Comparison of ENCODE assay signal across 8 mouse cellular contexts in genomic region chr11:116281671-116282070, GRCm38 (mm10). TPM values are rescaled to one million over a fixed set of nuclear protein-coding genes. Genes with fewer than 3 reads are reported as not detected.
DNase-seq lines count a peak whose midpoint lies in the region; ATAC-seq lines count a peak whose summit lies in the region.

No protein-coding gene starts in this region.

- H3K36me3 ChIP-seq in heart, embryonic 15.5 days = no peaks in the 10 kb centered on the region
- H3K36me3 ChIP-seq in forebrain, embryonic 10.5 days (replicated peaks) = no peaks in the 10 kb centered on the region
- no peaks in the 10 kb centered on the region for H3K36me3 ChIP-seq in limb, embryonic 12.5 days
- H3K36me3 ChIP-seq in neural tube, embryonic 12.5 days = no peaks in the 10 kb centered on the region

- no peak for DNase-seq in heart, postnatal 25 days (ENCODE audit: low spot score)
- DNase-seq in forebrain, embryonic 10.5 days (ENCODE audit: extremely low spot score, low spot score) = no peak
- no peak for DNase-seq in adrenal gland, postnatal 10 days
- DNase-seq in adrenal gland, adult 2 months = no peak

- H3K4me2 ChIP-seq in heart, embryonic 15.5 days = peak overlapping the region; percentile 61
- H3K4me2 ChIP-seq in limb, embryonic 12.5 days = peak overlapping the region; percentile 62
- peak overlapping the region; percentile 55 for H3K4me2 ChIP-seq in neural tube, embryonic 12.5 days (replicated peaks)

- no peak for ATAC-seq in heart, embryonic 15.5 days (replicated peaks; ENCODE audit: insufficient number of reproducible peaks, insufficient read depth, low FRiP score, low read depth)
- ATAC-seq in limb, embryonic 12.5 days (ENCODE audit: insufficient number of reproducible peaks, insufficient read depth, low FRiP score, low TSS enrichment, low read depth) = no peak
- ATAC-seq in neural tube, embryonic 12.5 days (ENCODE audit: low FRiP score, low read depth) = no peak
- ATAC-seq in frontal cortex, adult (ENCODE audit: low TSS enrichment) = no peak

- H3K4me3 ChIP-seq in heart, embryonic 15.5 days = peak overlapping the region; percentile 36
- H3K4me3 ChIP-seq in forebrain, embryonic 10.5 days = peak overlapping the region; percentile 46
- H3K4me3 ChIP-seq in limb, embryonic 12.5 days (replicated peaks) = peak overlapping the region; percentile 38
- peak overlapping the region; percentile 20 for H3K4me3 ChIP-seq in neural tube, embryonic 12.5 days

- no peak overlapping the region for H3K27ac ChIP-seq in heart, embryonic 15.5 days
- no peak overlapping the region for H3K27ac ChIP-seq in forebrain, embryonic 10.5 days
- H3K27ac ChIP-seq in limb, embryonic 12.5 days = no peak overlapping the region
- H3K27ac ChIP-seq in neural tube, embryonic 12.5 days = no peak overlapping the region

- intact Hi-C loops in heart, postnatal 25 days (cut with DNase I) = no loop called here

- no peaks in the 10 kb centered on the region for H3K9me3 ChIP-seq in heart, embryonic 15.5 days (replicated peaks)
- H3K9me3 ChIP-seq in forebrain, embryonic 10.5 days = no peaks in the 10 kb centered on the region
- peaks cover 9% of the 10 kb centered on the region; the same call in 1 of the 2 replicates for H3K9me3 ChIP-seq in limb, embryonic 12.5 days
- H3K9me3 ChIP-seq in neural tube, embryonic 12.5 days = no peaks in the 10 kb centered on the region

- peaks cover 64% of the 10 kb centered on the region for H3K27me3 ChIP-seq in heart, embryonic 15.5 days
- peaks cover 67% of the 10 kb centered on the region for H3K27me3 ChIP-seq in forebrain, embryonic 10.5 days (ENCODE audit: poor library complexity, severe bottlenecking)
- peaks cover 71% of the 10 kb centered on the region for H3K27me3 ChIP-seq in limb, embryonic 12.5 days
- H3K27me3 ChIP-seq in neural tube, embryonic 12.5 days (replicated peaks) = peaks cover 65% of the 10 kb centered on the region

- 2% methylated on average over 18 of the region's 18 CpGs for WGBS in heart, embryonic 15.5 days
- 2% methylated on average over 18 of the region's 18 CpGs for WGBS in forebrain, embryonic 10.5 days
- 2% methylated on average over 18 of the region's 18 CpGs for WGBS in limb, embryonic 12.5 days
- WGBS in neural tube, embryonic 12.5 days = 3% methylated on average over 18 of the region's 18 CpGs

- H3K4me1 ChIP-seq in heart, embryonic 15.5 days (replicated peaks) = peaks cover 25% of the 10 kb centered on the region
- H3K4me1 ChIP-seq in forebrain, embryonic 10.5 days = peaks cover 23% of the 10 kb centered on the region
- peaks cover 21% of the 10 kb centered on the region for H3K4me1 ChIP-seq in limb, embryonic 12.5 days (replicated peaks)
- peaks cover 6% of the 10 kb centered on the region for H3K4me1 ChIP-seq in neural tube, embryonic 12.5 days

- H3K9ac ChIP-seq in heart, embryonic 15.5 days = 0 out of 2 replicates have a peak overlapping the region, but pooled peaks have one; percentile 1
- H3K9ac ChIP-seq in limb, embryonic 12.5 days (replicated peaks) = peak overlapping the region; percentile 44; the same call in 1 of the 2 replicates
- H3K9ac ChIP-seq in neural tube, embryonic 12.5 days = peak overlapping the region; percentile 9; the same call in 1 of the 2 replicates

RNA-seq across cellular contexts. Expression of gene Galr2, which starts 0.9 kb away (rescaled TPM):
- 0.19 and 0.20 TPM in 2 replicates for polyA plus RNA-seq in heart, embryonic 15.5 days (2015; fragmentation: Nextera tagmentation; extraction: Ambion mirVana)
- not detected for total RNA-seq in heart, postnatal 25 days (2021)
- 0.07 TPM in 2 replicates for polyA plus RNA-seq in forebrain, embryonic 10.5 days (2016; fragmentation: Nextera tagmentation; extraction: Ambion mirVana)
- polyA plus RNA-seq in limb, embryonic 12.5 days (2016; fragmentation: Nextera tagmentation; extraction: Ambion mirVana) = 0.20 TPM in 1 of 2 replicates, not detected in the other
- 1.4 and 2.0 TPM in 2 replicates for polyA plus RNA-seq in neural tube, embryonic 12.5 days (2016; fragmentation: Nextera tagmentation; extraction: Ambion mirVana)
- under 1 TPM; 0.15 to 0.36 TPM for total RNA-seq in adrenal gland, postnatal 10 days (2021)
- under 1 TPM in 1 of 2 experiments, not detected in 1; 0.24 TPM for total RNA-seq in adrenal gland, adult 2 months (2021)
- 0.90 and 1.1 TPM in 2 replicates for polyA plus RNA-seq in adrenal gland, adult 2 months (2012; rRNA removed)

RNA-seq across cellular contexts. Expression of gene Srp68, which starts 7.7 kb away (rescaled TPM):
- 57.2 and 74.0 TPM in 2 replicates for polyA plus RNA-seq in heart, embryonic 15.5 days (2015; fragmentation: Nextera tagmentation; extraction: Ambion mirVana)
- 10 to 100 TPM; 61.9 to 62.9 TPM for total RNA-seq in heart, postnatal 25 days (2021)
- polyA plus RNA-seq in forebrain, embryonic 10.5 days (2016; fragmentation: Nextera tagmentation; extraction: Ambion mirVana) = 99.3 and 105 TPM in 2 replicates
- polyA plus RNA-seq in limb, embryonic 12.5 days (2016; fragmentation: Nextera tagmentation; extraction: Ambion mirVana) = 110 and 112 TPM in 2 replicates
- polyA plus RNA-seq in neural tube, embryonic 12.5 days (2016; fragmentation: Nextera tagmentation; extraction: Ambion mirVana) = 85.3 and 88.4 TPM in 2 replicates
- total RNA-seq in adrenal gland, postnatal 10 days (2021) = 10 to 100 TPM; 63.3 to 64.9 TPM
- total RNA-seq in adrenal gland, adult 2 months (2021) = 10 to 100 TPM; 70.0 to 77.0 TPM
- polyA plus RNA-seq in adrenal gland, adult 2 months (2012; rRNA removed) = 21.4 and 27.6 TPM in 2 replicates

RNA-seq across cellular contexts. Expression of gene Exoc7, which starts 25.4 kb away (rescaled TPM):
- polyA plus RNA-seq in heart, embryonic 15.5 days (2015; fragmentation: Nextera tagmentation; extraction: Ambion mirVana) = 45.2 and 58.2 TPM in 2 replicates
- 10 to 100 TPM; 42.8 to 43.9 TPM for total RNA-seq in heart, postnatal 25 days (2021)
- 56.5 and 60.5 TPM in 2 replicates for polyA plus RNA-seq in forebrain, embryonic 10.5 days (2016; fragmentation: Nextera tagmentation; extraction: Ambion mirVana)
- 77.6 and 82.8 TPM in 2 replicates for polyA plus RNA-seq in limb, embryonic 12.5 days (2016; fragmentation: Nextera tagmentation; extraction: Ambion mirVana)
- polyA plus RNA-seq in neural tube, embryonic 12.5 days (2016; fragmentation: Nextera tagmentation; extraction: Ambion mirVana) = 75.5 and 89.3 TPM in 2 replicates
- total RNA-seq in adrenal gland, postnatal 10 days (2021) = 10 to 100 TPM; 57.0 to 70.2 TPM
- total RNA-seq in adrenal gland, adult 2 months (2021) = 10 to 100 TPM; 64.9 to 67.6 TPM
- polyA plus RNA-seq in adrenal gland, adult 2 months (2012; rRNA removed) = 21.8 and 26.7 TPM in 2 replicates

RNA-seq across cellular contexts. Expression of gene Evpl, which starts 43.8 kb away (rescaled TPM):
- polyA plus RNA-seq in heart, embryonic 15.5 days (2015; fragmentation: Nextera tagmentation; extraction: Ambion mirVana) = 0.71 and 1.6 TPM in 2 replicates
- total RNA-seq in heart, postnatal 25 days (2021) = under 1 TPM; 0.75 to 0.98 TPM
- polyA plus RNA-seq in forebrain, embryonic 10.5 days (2016; fragmentation: Nextera tagmentation; extraction: Ambion mirVana) = 0.47 and 0.48 TPM in 2 replicates
- polyA plus RNA-seq in limb, embryonic 12.5 days (2016; fragmentation: Nextera tagmentation; extraction: Ambion mirVana) = 2.4 and 3.3 TPM in 2 replicates
- polyA plus RNA-seq in neural tube, embryonic 12.5 days (2016; fragmentation: Nextera tagmentation; extraction: Ambion mirVana) = 0.76 and 0.95 TPM in 2 replicates
- total RNA-seq in adrenal gland, postnatal 10 days (2021) = 1 to 10 TPM; 1.4 to 1.7 TPM
- 1 to 10 TPM in 1 of 2 experiments, under 1 TPM in 1; 0.43 to 1.8 TPM for total RNA-seq in adrenal gland, adult 2 months (2021)
- polyA plus RNA-seq in adrenal gland, adult 2 months (2012; rRNA removed) = 0.49 and 0.57 TPM in 2 replicates

RNA-seq across cellular contexts. Expression of gene Foxj1, which starts 53.5 kb away (rescaled TPM):
- polyA plus RNA-seq in heart, embryonic 15.5 days (2015; fragmentation: Nextera tagmentation; extraction: Ambion mirVana) = 0.89 and 2.6 TPM in 2 replicates
- total RNA-seq in heart, postnatal 25 days (2021) = not detected
- polyA plus RNA-seq in forebrain, embryonic 10.5 days (2016; fragmentation: Nextera tagmentation; extraction: Ambion mirVana) = 3.3 and 4.4 TPM in 2 replicates
- 0.18 TPM in 2 replicates for polyA plus RNA-seq in limb, embryonic 12.5 days (2016; fragmentation: Nextera tagmentation; extraction: Ambion mirVana)
- polyA plus RNA-seq in neural tube, embryonic 12.5 days (2016; fragmentation: Nextera tagmentation; extraction: Ambion mirVana) = 7.1 and 7.3 TPM in 2 replicates
- under 1 TPM; 0.18 to 0.30 TPM for total RNA-seq in adrenal gland, postnatal 10 days (2021)
- under 1 TPM in 1 of 2 experiments, not detected in 1; 0.14 TPM for total RNA-seq in adrenal gland, adult 2 months (2021)
- polyA plus RNA-seq in adrenal gland, adult 2 months (2012; rRNA removed) = 0.19 and 0.26 TPM in 2 replicates
